Mouse (Mus musculus) liver, postnatal 0 days (tissue): ENCODE measurements around the gene Slc24a3.

ENCODE experiments used
- CTCF ChIP-seq: sonication (generic); IDR thresholded peaks from 2 replicates; pipeline ENCODE4 v1.5.1; 2016; ENCODE audit warnings: antibody characterized with exemption, low read depth
- EP300 ChIP-seq: IDR thresholded peaks from 2 replicates; pipeline ENCODE4 v1.6.1; 2016; ENCODE audit warnings: antibody characterized with exemption, low read depth, mild to moderate bottlenecking

- no peak for TF ChIP-seq CTCF
- no peak for TF ChIP-seq EP300
These were observed 101.4 kb downstream of the Slc24a3 start for GRCm38 (mm10) chr2:145268971-145269370.
